Mouse (Mus musculus) testis, adult 2 months (tissue): ENCODE measurements at regions not wholly inside any gene's neighbourhood (a gene's known extent, or its start where the extent isn't known, plus 50 kb on each side); places are given as distances from the start of the nearest gene placed in this dataset.

Experiments used
- CTCF ChIP-seq: fragments of 200-500 bp; IDR thresholded peaks from 2 replicates; pipeline ENCODE4 v1.5.1; 2012; ENCODE audit warnings: low read depth, mild to moderate bottlenecking, inconsistent platforms, low read length, moderate library complexity; ENCODE audit not compliant: control insufficient read depth, insufficient read depth, insufficient replicate concordance
- POLR2A ChIP-seq: fragments of 200-500 bp; IDR thresholded peaks from 2 replicates; pipeline ENCODE4 v1.6.1; 2012; ENCODE audit warnings: low read depth, mild to moderate bottlenecking, inconsistent platforms, low read length, moderate library complexity; ENCODE audit not compliant: control insufficient read depth

- TF ChIP-seq POLR2A (no peak), CTCF (no peak)
These were observed 134.0 kb downstream of the 4933412E24Rik start for GRCm38 (mm10) chr15:59882444-59882843.
